Mouse (Mus musculus) skeletal muscle tissue, adult 2 months (tissue): ENCODE data around the gene Chn2.

Experiments used
- DNase-seq: peaks from one replicate; pipeline ENCODE4 v3.0.0-alpha.2; 2012; ENCODE audit warnings: low read depth, low spot score

Chn2 gene

GRCm38 (mm10) chr6:54231769-54232558 is 192.6 kb downstream of the Chn2 start:
- no peak for DNase-seq

DNA sequence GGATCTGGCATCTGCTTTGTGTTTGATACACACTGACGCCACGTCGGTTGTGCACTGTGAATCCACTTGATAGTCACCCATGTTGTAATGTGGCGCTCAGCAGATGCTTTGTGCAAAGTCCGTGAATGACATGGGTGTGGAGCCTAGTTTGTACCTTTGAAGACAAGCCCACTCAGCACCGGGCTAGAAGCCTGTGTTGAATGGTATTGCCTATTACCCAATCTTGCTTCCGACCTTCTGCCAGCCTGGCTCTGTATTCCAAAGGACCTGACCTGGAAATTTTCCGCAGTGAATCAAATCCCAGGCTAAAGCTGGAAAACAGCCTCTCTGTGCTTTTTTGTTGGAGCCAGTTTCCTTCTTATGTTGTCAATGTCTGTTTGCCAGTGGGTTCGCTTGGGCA is 197.1 kb downstream of the Chn2 start:
- DNase-seq: no peak

DNA sequence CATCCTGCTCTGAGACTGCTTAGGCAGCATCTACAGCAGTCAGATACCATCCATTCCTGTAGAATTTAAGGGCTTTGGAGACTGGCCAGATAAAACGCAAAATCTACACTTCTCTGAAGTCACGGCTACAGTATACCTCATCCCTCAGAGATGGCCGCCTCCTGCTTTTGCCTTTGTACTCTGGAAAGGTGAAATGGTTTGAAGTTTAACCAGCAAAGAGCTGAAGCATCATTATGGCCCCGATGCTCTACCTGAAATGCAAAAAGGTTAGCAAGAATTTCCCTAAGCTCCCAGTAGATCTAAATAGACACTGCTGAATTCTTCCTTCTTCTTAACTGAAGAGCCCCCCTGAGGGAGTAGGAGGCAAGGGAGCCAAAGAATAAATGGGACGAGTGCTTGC is 202.4 kb downstream of the Chn2 start:
- no peak for DNase-seq

DNA sequence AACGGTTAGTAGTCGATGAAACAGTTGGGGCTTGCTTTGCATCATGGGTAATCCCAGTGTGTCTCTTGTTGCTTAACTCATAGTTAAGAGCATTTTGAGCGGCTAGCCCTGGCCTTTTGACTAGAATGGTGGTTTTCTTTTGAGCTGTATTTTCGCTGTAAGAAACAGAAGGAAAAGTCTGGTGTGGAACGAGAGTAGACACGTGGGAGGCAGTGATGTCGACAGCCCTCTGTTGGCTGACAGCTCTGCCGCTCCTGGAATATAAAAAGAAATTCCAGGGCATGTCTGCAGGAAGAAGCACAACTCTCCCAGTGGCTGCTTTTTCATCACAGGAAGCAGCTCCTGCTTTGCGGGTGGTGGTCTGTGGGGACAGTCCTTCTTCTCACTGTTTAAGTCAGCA is 202.9 kb downstream of the Chn2 start:
- no peak for DNase-seq

- DNase-seq: peak; percentile 54
Observed at GRCm38 (mm10) chr6:54248354-54249252, 209.2 kb downstream of the Chn2 start.

- DNase-seq: no peak
Observed at GRCm38 (mm10) chr6:54251401-54252191, 212.2 kb downstream of the Chn2 start.

GRCm38 (mm10) chr6:54253206-54253605 is 213.9 kb downstream of the Chn2 start:
- no peak for DNase-seq

GRCm38 (mm10) chr6:54253881-54254280 is 214.5 kb downstream of the Chn2 start:
- DNase-seq: no peak

GRCm38 (mm10) chr6:54254759-54255158 is 215.4 kb downstream of the Chn2 start:
- no peak for DNase-seq

DNA sequence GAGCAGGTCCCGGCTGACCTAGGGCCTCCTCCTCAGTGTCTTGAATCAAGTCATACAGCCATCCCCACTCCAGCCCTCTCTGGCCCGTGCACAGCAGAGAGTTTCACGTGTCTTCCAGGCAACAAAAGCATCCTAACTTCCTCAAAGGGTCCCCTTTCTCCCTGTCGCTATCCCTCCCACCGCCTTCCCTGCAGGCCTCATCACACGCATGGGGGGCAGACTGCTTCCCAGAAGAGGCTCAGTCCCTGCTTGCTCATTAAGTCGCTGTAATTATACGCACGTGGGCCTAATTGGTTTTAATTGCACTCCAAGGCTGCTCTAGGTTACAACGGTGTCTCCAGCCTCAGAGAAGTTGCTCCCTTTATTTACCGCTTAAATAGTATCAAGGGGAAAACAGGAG is 216.0 kb downstream of the Chn2 start:
- no peak for DNase-seq

- peak; percentile 51 for DNase-seq
Observed at GRCm38 (mm10) chr6:54256397-54256796, 217.0 kb downstream of the Chn2 start.

DNA sequence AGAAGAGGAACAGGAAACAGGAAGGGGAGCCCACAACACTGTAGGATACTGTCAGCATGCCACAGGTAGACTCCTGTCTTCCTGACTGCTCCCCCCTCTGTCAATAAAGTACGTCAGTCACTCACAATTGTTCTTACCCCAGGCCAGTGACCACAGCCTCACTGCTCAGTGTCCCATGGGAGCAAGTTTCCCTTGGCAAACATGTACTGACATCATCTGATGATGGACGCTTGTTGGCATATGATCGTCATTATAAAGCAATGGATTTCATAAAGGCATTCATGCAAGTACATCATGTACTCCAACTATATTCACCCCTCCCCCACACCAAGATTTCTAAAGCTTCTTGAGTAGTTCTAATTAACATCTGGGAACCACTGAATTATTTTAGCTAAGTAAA is 218.2 kb downstream of the Chn2 start:
- DNase-seq: no peak

DNA sequence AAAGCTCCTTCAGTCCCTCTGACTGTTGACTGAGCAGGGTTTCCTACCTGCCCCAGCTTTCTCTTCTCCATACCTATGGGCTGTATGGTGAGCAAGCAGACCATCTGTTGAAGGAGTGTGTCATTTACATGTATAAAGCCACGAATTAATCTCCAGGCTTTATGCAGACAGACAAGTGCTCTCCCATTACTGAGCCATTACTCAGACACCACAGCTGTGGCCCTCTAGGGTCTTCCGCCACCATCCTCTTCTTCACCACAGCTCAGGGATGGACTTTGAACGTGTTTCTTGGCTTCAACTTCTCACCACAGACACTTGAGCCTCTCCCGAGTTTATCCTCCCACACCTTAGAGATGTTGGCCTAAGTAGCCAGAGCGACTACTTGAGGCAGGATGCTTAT is 219.1 kb downstream of the Chn2 start:
- DNase-seq: no peak

DNA sequence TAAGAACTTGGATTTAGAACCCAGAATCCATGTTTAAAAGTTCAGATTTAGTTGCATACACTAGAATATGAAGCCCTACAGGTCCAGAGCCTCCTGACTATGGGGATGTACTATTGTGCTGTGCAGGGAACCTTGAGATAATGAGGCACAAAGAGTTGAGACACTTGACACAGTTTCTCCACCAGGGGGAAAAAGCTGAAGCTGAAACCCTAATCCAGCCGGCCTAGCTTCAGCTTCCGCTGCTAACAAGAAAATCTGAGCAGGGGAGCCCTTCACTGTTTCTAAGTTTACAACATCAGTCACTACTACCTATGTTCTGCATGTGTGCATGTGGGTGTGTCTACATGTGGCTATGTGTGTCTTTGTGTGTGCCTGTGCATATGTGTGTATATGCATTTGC is 223.4 kb downstream of the Chn2 start:
- DNase-seq: no peak

GRCm38 (mm10) chr6:54263890-54264289 is 224.5 kb downstream of the Chn2 start:
- no peak for DNase-seq

DNA sequence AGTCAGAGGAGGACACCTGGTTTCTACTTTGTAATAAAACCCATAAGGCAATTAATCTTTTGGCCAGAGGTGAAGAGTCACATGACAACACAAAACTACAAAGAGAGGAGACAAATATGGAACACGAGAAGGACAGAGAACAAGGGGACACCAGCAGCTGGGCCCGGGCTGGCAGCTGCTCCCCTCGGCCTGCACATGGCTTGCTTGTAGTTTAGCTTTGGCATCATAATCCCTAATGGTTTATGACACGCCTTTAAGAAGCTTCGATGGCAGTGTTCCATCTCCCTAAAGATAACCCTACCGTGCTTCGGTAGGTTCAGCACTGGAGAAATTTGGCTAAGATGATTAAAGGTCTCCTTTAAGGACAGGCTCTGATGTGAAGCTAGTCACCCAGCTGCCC is 225.2 kb downstream of the Chn2 start:
- no peak for DNase-seq

DNA sequence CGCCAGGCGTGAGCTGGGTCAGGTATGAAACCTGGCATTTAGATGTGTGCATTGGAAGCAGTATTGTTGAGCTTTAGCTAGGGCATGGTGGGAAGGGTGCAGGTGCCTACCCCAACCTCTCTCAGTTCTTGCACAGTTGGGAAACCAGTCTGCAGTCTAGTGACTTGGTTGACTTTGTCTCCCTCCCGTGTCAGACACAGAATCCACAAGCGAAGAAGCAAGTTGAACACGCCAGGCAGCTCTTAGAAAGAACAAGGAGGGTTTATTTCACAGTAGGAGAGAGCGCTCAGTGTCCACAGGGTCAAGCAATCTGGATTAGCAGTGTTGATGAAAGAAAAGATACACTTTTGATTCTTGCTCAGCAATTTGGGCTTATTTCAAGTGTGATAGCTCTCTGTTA is 226.0 kb downstream of the Chn2 start:
- no peak for DNase-seq

- DNase-seq: no peak
Observed at GRCm38 (mm10) chr6:54272556-54273378, 233.4 kb downstream of the Chn2 start.

GRCm38 (mm10) chr6:54273379-54273730 is 234.0 kb downstream of the Chn2 start:
- DNase-seq: no peak

GRCm38 (mm10) chr6:54277234-54277633 is 237.9 kb downstream of the Chn2 start:
- DNase-seq: no peak

DNA sequence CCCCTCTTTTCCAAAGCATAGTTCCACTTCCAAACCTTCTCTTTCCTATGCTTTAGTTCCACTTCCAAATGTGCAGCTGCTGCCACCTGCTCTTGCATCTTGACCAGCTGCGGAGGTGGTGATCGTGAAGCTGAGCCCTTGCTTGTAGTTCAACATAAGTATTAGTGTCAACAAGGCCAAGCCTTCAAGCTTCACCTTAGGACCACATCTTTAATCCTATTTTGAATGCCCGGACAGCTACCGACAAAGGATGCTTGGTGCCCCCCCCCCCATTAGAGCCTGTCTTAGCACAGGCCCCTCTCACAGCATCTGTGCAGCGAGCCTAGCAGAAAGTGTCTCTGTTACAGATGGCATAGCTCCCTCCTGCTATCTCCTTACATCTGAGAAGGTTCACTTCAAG is 238.5 kb downstream of the Chn2 start:
- no peak for DNase-seq
